Mouse (Mus musculus) A20 (cell line): ENCODE results near the gene Shisal2a.

ENCODE experiments used
- DNase-seq: peaks from one replicate; pipeline ENCODE4 v3.0.0-alpha.2; 2011; ENCODE audit warnings: low read depth, low spot score

Gene Shisal2a

DNA sequence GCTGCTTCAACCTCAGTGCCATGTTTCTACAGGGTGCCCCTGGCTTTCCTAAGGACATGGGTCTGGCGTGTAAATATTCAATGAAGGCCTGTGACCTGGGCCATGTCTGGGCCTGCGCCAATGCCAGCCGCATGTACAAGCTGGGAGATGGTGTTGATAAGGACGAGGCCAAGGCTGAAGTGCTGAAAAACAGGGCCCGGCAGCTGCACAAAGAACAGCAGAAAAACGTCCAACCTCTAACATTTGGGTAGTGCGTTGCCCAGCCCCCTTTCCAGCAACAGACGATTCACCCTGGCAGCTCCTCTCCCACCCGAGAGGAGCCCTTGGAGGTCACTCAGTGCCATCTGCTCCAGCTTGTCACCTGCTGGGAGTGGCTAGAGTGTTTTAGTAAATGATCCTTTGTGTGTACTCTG lies 44.8 kb downstream of the Shisal2a start:
- no peak for DNase-seq

GRCm38 (mm10) chr4:108337817-108338216 lies 45.3 kb downstream of the Shisal2a start:
- no peak for DNase-seq

- no peak for DNase-seq
Measured at GRCm38 (mm10) chr4:108336765-108337164, 46.4 kb downstream of the Shisal2a start.

DNA sequence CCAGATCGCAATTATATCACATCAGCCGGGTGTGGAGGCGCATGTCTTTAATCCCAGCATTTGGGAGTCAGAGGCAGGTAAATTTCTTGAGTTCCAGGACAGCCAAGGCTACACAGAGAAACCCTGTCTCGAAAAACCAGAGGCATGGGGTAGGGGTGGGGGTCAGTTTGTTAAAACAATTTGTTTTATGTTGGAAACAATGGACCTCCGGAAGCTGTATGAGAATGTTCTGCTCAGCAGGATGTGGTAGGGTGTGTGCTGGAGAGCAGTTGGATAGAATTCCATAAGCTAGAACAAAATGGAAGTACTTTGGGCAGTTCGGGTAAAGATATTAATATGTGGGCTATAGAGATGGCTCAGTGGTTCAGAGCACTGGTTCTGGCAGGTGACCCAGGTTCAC lies 47.7 kb downstream of the Shisal2a start:
- no peak for DNase-seq

DNA sequence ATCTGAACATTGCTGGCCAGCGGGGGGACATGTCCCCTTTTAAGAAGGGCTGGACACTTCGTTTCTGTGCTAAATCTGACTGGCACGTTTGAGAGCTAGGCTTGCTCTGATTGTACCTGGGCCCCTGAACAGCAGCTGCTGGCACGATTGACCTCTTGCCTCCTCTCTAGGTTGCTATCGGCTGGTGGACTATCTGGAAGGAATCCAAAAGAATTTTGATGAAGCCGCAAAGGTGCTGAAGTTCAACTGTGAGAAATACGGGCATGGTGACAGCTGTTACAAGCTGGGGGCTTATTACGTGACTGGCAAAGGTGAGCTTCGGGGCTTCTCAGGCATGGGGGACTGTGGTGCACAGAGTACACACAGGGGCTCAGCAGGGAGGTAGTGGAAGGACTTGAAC lies 51.1 kb downstream of the Shisal2a start:
- no peak for DNase-seq

DNA sequence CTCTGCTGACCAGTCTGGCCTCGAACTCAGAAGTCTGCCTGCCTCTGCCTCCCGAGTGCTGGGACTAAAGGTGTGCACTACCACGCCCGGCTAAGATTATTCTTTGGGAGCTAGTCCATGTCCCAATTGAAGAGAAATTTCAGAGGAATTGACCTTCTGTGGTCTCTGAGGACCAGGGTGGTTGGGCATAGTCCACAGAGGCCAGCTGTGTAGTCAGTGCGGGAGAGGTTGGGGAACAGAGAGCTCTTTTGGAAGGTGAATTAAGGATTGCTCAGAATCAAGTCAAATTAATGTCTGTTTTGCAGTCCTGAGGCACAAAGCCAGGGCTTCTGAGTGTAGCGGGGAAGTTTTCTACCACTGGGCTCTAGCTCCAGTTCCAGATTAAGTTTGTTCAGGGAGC lies 53.3 kb downstream of the Shisal2a start:
- no peak for DNase-seq

DNA sequence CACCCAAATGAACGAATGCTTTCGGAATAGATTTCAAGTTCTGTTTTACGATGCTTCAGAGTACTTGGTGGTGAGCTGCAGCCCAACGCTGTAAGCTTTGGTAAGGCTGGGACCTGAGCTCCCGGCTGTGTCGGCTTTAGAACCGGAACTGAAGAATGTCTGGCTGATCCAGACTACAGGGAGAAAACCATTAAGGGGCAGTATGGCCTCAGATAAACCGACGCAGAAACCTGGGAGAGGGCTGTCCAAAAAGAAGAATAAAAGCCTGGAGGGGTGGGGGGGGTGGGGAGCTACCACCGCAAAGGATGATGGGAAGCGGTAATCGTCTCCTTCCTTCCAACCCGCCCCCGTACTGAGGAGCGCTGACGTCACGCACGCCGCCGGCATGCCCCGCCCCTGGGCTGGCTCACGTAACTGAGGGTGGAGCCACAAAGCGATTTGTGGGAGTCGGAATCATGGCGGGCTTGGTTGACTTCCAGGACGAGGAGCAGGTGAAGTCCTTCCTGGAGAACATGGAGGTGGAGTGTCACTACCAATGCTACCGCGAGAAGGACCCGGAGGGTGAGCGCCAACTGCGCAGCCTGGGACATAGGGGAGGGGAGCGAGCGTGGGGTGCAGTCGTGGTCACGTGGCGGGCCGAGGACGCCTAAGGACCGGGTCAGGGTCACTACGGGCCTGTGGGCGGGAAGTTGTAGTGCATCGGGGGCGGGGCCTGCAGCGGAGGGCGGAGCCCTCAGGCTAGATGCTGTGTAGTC lies 55.2 kb downstream of the Shisal2a start, which contains the start of gene Coa7:
Coa7 (plus strand) TSS at position 411 of the 755 bp plus-strand sequence.
- DNase-seq = peak; percentile 99

DNA sequence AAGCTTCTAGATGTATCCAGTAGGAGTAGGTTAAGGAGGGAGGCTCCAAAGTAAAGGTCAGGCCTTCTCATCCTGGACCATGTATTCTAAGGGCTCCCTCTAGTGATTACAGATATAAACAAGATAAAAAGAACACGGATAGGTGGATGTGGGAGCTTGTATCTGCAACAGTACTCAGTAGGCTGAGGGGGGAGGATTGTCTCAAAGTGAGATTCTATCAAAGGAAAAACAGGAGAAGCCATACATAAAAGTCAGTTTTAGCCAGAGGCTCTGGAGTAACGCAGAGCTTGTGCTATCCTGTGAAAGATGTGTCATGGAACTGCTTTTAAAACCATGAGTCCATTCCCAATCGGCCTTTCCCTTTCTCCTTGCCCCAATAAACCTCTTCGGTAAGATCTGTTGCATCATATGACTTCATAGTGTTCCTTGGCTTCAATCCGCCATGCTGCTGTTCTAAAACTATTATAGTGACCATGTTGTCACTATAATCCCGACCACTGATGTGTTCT lies 56.0 kb downstream of the Shisal2a start:
- DNase-seq = peak; percentile 75

GRCm38 (mm10) chr4:108323588-108323987 lies 59.6 kb downstream of the Shisal2a start:
- no peak for DNase-seq

DNA sequence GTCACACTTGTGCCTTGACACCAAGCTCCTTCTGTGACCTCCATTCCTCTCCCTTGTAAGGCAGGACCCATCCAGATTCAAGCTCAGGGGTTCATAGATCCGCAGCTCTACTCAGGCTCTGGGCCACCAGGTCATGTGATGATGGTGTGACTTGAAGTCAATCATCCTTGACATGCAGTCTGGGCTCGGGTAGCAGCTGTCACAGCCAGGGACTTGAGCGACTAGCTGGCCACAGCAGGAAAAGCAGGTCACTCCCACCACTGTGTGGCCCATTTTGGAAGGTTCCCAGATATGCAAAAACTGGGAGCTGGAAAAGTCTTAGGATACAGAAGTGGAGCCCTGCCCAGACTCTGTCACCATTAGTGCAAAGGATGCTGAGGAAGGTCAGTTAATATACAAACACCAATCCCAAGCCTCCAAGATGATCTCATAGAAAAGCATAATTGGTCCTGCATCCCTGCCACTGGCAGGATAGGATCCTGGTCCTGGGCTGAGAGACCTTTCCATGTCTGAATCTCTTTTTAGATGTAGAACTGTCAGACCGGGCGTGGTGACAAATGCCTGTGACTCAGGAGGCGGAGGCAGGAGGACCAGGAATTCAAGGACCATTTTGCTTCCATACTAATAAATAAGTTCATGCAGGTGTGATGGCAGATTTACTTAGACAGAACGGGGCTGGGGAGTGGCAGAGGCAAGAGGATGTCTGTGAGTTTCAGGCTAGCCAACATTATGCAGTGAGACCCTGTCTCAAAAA lies 62.3 kb downstream of the Shisal2a start:
- DNase-seq = peak; percentile 77

- DNase-seq = peak; percentile 54
Measured at GRCm38 (mm10) chr4:108319747-108320146, 63.4 kb downstream of the Shisal2a start.

DNA sequence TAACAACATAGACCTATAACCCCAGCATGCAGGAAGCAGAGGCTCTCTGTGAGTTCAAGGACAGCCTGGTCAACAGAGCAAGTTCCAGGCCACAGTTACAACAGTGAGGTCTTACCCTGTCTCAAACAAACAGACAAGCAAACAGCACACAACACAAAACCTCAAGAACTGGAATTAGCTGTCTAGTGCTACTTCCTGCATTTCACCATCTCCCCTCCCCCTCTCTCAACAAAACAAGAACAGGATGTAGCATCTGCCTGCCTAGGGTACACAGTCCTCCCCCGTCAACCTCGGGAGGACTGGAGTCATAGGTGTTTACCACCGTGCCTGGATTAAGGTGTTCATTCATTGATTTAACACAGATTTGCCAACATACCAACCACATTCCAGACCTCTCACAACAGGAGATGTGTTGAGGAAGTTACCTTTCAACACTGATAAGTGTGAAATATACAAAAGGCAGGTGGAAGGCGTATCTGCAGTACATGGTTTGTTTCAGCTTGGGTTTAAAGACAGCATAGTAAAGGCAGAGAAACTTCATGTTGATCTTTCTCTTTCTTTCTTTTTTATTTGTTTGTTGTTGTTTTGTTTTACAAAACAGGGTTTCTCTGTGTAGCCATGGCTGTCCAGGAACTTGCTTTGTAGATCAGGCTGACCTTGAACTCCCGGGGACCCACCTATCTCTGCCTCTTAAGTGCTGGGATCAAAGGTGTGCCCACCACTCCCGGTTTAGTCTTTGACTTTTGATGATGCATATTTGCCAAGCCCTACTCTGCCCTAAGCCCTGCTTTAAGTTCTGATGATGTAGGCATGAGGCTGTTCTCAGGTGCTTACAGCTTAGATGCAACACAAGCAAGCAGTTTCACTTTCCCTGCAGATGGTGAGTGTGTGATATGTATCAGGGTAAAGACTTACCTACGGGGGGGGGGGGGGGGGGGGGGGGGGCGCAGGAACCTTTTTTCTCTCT lies 64.2 kb downstream of the Shisal2a start:
- DNase-seq = peak; percentile 84
